Mouse (Mus musculus) CH12.LX (cell line): ENCODE data around the gene Twsg1. TPM values are rescaled to one million over a fixed set of nuclear protein-coding genes. Genes with fewer than 3 reads are reported as not detected.

ENCODE experiments used
- DNase-seq: peaks from one replicate; pipeline ENCODE4 v3.0.0-alpha.2; 2013; ENCODE audit errors: extremely low read depth
- H3K27ac ChIP-seq: 2 replicates; pipeline ENCODE4 v1.5.1; 2012; ENCODE audit warnings: low read depth, mild to moderate bottlenecking, control low read depth, moderate library complexity; ENCODE audit not compliant: insufficient read depth
- H3K27me3 ChIP-seq: replicated peaks from 2 replicates; pipeline ENCODE3; 2012; ENCODE audit warnings: inconsistent platforms
- H3K36me3 ChIP-seq, 2 experiments: replicated peaks in 1 of 2; 2 replicates each; pipeline versions ENCODE3 to v1.6.1; 2012; ENCODE audit warnings: inconsistent platforms in 1 of 2, low read length in 1 of 2, mild to moderate bottlenecking in 1 of 2, mixed read lengths in 1 of 2, moderate library complexity in 1 of 2; ENCODE audit not compliant: control insufficient read depth in 1 of 2, insufficient read depth in 1 of 2
- H3K4me1 ChIP-seq, 2 experiments: 2 replicates each; pipeline ENCODE4 v1.6.1; 2012; ENCODE audit warnings: inconsistent platforms in 1 of 2, moderate library complexity in 1 of 2; ENCODE audit not compliant: insufficient read depth in 2 of 2, control insufficient read depth in 1 of 2
- H3K4me2 ChIP-seq: 2 replicates; pipeline ENCODE4 v1.6.1; 2012; ENCODE audit warnings: low read depth, mild to moderate bottlenecking, control low read depth; ENCODE audit not compliant: poor library complexity, insufficient read depth, severe bottlenecking
- H3K4me3 ChIP-seq, 3 experiments: fragments of 150-350 bp in 1 of 3; sonication (generic) in 1 of 3; replicated peaks in 1 of 3; 2 replicates each; pipeline versions ENCODE3 to v1.5.1; 2011 to 2012; ENCODE audit warnings: low read depth in 2 of 3, low read length in 2 of 3, mild to moderate bottlenecking in 2 of 3, moderate library complexity in 2 of 3, control low read depth in 1 of 3, improper control_type of control experiment in 1 of 3, inconsistent platforms in 1 of 3, mixed read lengths in 1 of 3; ENCODE audit not compliant: poor library complexity in 1 of 3
- H3K79me2 ChIP-seq: replicated peaks from 2 replicates; pipeline ENCODE4 v1.6.1; 2012; ENCODE audit warnings: mild to moderate bottlenecking, moderate library complexity; ENCODE audit not compliant: control insufficient read depth, poor library complexity, insufficient read depth, severe bottlenecking; ENCODE audit errors: extremely low read depth
- H3K9ac ChIP-seq: 2 replicates; pipeline ENCODE4 v1.6.1; 2012; ENCODE audit warnings: low read depth, mild to moderate bottlenecking, control low read depth, moderate library complexity; ENCODE audit not compliant: insufficient read depth
- H3K9me3 ChIP-seq: replicated peaks from 2 replicates; pipeline ENCODE3; 2012; ENCODE audit warnings: low read length, inconsistent platforms, mixed read lengths
- BHLHE40 ChIP-seq: IDR thresholded peaks from 2 replicates; pipeline ENCODE4 v1.6.1; 2011; ENCODE audit warnings: mild to moderate bottlenecking, low read depth, low read length, improper control_type of control experiment
- CHD1 ChIP-seq: IDR thresholded peaks from 2 replicates; pipeline ENCODE4 v1.6.1; 2012; ENCODE audit warnings: low read depth, low read length, improper control_type of control experiment, inconsistent platforms
- CHD2 ChIP-seq: IDR thresholded peaks from 2 replicates; pipeline ENCODE4 v1.6.1; 2011; ENCODE audit warnings: low read length, improper control_type of control experiment
- CTCF ChIP-seq, 2 experiments: IDR thresholded peaks in 1 of 2; conservative IDR thresholded peaks in 1 of 2; 2 replicates each; pipeline ENCODE4 v1.5.1; 2011 to 2012; ENCODE audit warnings: low read depth in 2 of 2, low read length in 2 of 2, improper control_type of control experiment in 1 of 2, inconsistent platforms in 1 of 2, mild to moderate bottlenecking in 1 of 2, moderate library complexity in 1 of 2
- GABPA ChIP-seq: IDR thresholded peaks from 2 replicates; pipeline ENCODE4 v1.6.1; 2012; ENCODE audit warnings: low read depth, low read length, improper control_type of control experiment, inconsistent platforms; ENCODE audit not compliant: insufficient replicate concordance
- HCFC1 ChIP-seq: IDR thresholded peaks from 2 replicates; pipeline ENCODE4 v1.6.1; 2012; ENCODE audit warnings: low read depth, mild to moderate bottlenecking, inconsistent platforms, low read length, improper control_type of control experiment
- JUN ChIP-seq: IDR thresholded peaks from 2 replicates; pipeline ENCODE4 v1.6.1; 2011; ENCODE audit warnings: low read depth, mild to moderate bottlenecking, low read length, improper control_type of control experiment, moderate library complexity; ENCODE audit not compliant: insufficient read depth
- JUND ChIP-seq: conservative IDR thresholded peaks from 2 replicates; pipeline ENCODE4 v1.6.1; 2011; ENCODE audit warnings: low read depth, low read length, improper control_type of control experiment
- KAT2A ChIP-seq: IDR thresholded peaks from 2 replicates; pipeline ENCODE4 v1.6.1; 2012; ENCODE audit warnings: low read length, improper control_type of control experiment, inconsistent platforms; ENCODE audit not compliant: insufficient replicate concordance
- MAZ ChIP-seq: IDR thresholded peaks from 2 replicates; pipeline ENCODE4 v1.6.1; 2012; ENCODE audit warnings: low read depth, mild to moderate bottlenecking, inconsistent platforms, low read length, improper control_type of control experiment, moderate library complexity
- MYC ChIP-seq: IDR thresholded peaks from 2 replicates; pipeline ENCODE4 v1.6.1; 2011; ENCODE audit warnings: low read depth, mild to moderate bottlenecking, improper control_type of control experiment, low read length
- SMC3 ChIP-seq: IDR thresholded peaks from 2 replicates; pipeline ENCODE4 v1.6.1; 2011; ENCODE audit warnings: low read depth, low read length, improper control_type of control experiment
- TCF12 ChIP-seq: IDR thresholded peaks from 2 replicates; pipeline ENCODE4 v1.6.1; 2014; ENCODE audit warnings: low read depth, mild to moderate bottlenecking, inconsistent platforms, low read length, improper control_type of control experiment
- UBTF ChIP-seq: IDR thresholded peaks from 2 replicates; pipeline ENCODE4 v1.6.1; 2012; ENCODE audit warnings: low read depth, mild to moderate bottlenecking, inconsistent platforms, low read length, improper control_type of control experiment, moderate library complexity
- USF1 ChIP-seq: IDR thresholded peaks from 2 replicates; pipeline ENCODE4 v1.6.1; 2014; ENCODE audit warnings: low read depth, mild to moderate bottlenecking, inconsistent platforms, low read length, improper control_type of control experiment
- ZC3H11A ChIP-seq: IDR thresholded peaks from 2 replicates; pipeline ENCODE4 v1.6.1; 2012; ENCODE audit warnings: low read depth, mild to moderate bottlenecking, inconsistent platforms, low read length, improper control_type of control experiment
- ZNF384 ChIP-seq: IDR thresholded peaks from 2 replicates; pipeline ENCODE4 v1.6.1; 2012; ENCODE audit warnings: low read depth, low read length, improper control_type of control experiment, inconsistent platforms
- dilution Hi-C: fragments of 300-500 bp; cut with MboI; formaldehyde crosslinking; loops from 2 replicates; pipeline ENCODE4 v1.14.3; 2020; ENCODE audit warnings: low sequenced_read_pairs; ENCODE audit not compliant: extremely low pct_unique_long_range_greater_than_20kb, extremely low pct_ligation_motif_present
- in situ Hi-C: fragments of 300-500 bp; cut with MboI; formaldehyde crosslinking; loops from 3 replicates; pipeline ENCODE4 v1.14.3; 2019; ENCODE audit warnings: low sequenced_read_pairs, low pct_ligation_motif_present, low pct_unique_long_range_greater_than_20kb, mixed read lengths
- polyA plus RNA-seq: library from polyadenylated mRNA; unstranded; fragments of >175 nt; gene quantifications from 2 replicates; pipeline ENCODE4 v1.2.1, GENCODE M21; 2012; ENCODE audit warnings: low read depth; ENCODE audit not compliant: insufficient read length
- total RNA-seq, 2 experiments: library from RNA; depleted of rRNA; stranded (reverse); fragments of 300-350 nt in 1 of 2; fragments of >200 nt in 1 of 2; gene quantifications; 2 replicates each; pipeline ENCODE4 v1.2.3; 2012 to 2014

Gene Twsg1
- total and polyA plus RNA-seq, 3 experiments = 12.6 to 17.4 (median 13.4) TPM

GRCm38 (mm10) chr17:65903826-65904225 lies 47.2 kb downstream of the Twsg1 start:
- TF ChIP-seq TCF12 = no peak
- no peak for TF ChIP-seq CHD1
- TF ChIP-seq UBTF = no peak
- TF ChIP-seq JUND = no peak
- TF ChIP-seq MAZ = no peak
- no peak for TF ChIP-seq HCFC1
- no peak for TF ChIP-seq KAT2A
- no peak for TF ChIP-seq ZNF384
- TF ChIP-seq BHLHE40 = no peak
- TF ChIP-seq USF1 = no peak
- no peak for TF ChIP-seq JUN
- no peak for TF ChIP-seq CTCF (conservative IDR thresholded peaks at IDR 0.05 in 1 of 2, IDR thresholded peaks at IDR 0.05 in 1 of 2; ENCODE audit: low read depth in 2 of 2, low read length in 2 of 2)
- TF ChIP-seq CHD2 = no peak
- TF ChIP-seq ZC3H11A = no peak
- Histone ChIP-seq H3K4me2 (no peak overlapping the region), H3K27ac (no peak overlapping the region), H3K36me3 (no peaks in the 10 kb centered on the region), H3K9me3 (peaks cover 5% of the 10 kb centered on the region), H3K27me3 (no peaks in the 10 kb centered on the region), H3K4me1 (no peaks in the 10 kb centered on the region), H3K4me3 (no peak overlapping the region), H3K9ac (no peak overlapping the region), H3K79me2 (no peaks in the 10 kb centered on the region)
- DNase-seq = no peak
- dilution Hi-C loops = no loop called here
- in situ Hi-C loops = no loop called here

- in situ Hi-C loops = no loop called here
- DNase-seq = no peak
- H3K27me3 ChIP-seq = no peaks in the 10 kb centered on the region
- TF ChIP-seq GABPA = no peak
- no peak for TF ChIP-seq SMC3
- TF ChIP-seq ZNF384 = no peak
- TF ChIP-seq MYC = no peak
- TF ChIP-seq, all 38 proteins: peak for 0
- Histone ChIP-seq H3K4me1 (no peaks in the 10 kb centered on the region), H3K4me2 (no peak overlapping the region), H3K4me3 (no peak overlapping the region), H3K27ac (no peak overlapping the region), H3K9me3 (peaks cover 5% of the 10 kb centered on the region), H3K36me3 (no peaks in the 10 kb centered on the region), H3K9ac (no peak overlapping the region), H3K79me2 (no peaks in the 10 kb centered on the region)
- dilution Hi-C loops = no loop called here
These were observed 48.0 kb downstream of the Twsg1 start for GRCm38 (mm10) chr17:65903011-65903410.
